Mouse (Mus musculus) MN1 (cell line): Measurements from ENCODE around the gene Mxd1.

Source experiments
- DNase-seq: peaks from one replicate; pipeline ENCODE4 v3.0.0-alpha.2; 2016; ENCODE audit warnings: low spot score

The Mxd1 gene

DNA sequence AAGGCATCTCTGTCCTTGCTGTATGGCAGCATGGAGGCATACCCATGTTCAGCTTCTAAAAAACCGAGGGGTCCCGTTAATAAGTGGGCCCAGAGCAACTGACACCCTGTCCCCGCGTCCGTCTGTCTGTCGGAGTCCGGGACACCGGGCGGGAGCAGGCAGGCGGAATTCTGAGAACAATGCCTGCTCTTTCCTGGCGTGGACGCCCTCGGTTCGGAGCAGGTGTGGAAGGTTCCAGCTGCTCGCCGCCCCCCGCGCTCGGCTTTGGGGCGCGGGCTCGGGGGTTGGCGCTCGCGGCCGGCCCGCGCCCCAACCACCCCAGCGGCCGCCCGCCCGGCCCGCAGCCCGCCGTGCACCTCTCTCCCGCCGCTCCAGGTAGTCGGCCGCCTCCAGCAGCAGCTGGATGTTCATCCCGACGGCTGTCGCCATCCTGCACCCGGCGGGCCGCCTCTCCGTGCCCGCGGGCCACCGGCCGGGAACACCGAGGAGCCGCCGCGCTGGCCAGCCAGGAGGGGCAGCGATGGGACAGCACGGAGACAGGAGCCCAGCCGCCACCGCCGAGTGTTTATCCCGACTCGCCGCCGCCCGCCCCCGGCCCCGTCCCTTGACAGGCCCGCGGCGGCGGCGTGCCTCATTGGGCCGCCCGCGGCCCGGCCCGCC is at the start of gene Mxd1:
Gene Mxd1 (minus strand): TSS at position 582 of the 660 bp plus-strand sequence.
- DNase-seq: peak; percentile 18

GRCm38 (mm10) chr6:86708072-86708774 is 39.3 kb upstream of the Mxd1 start:
- no peak for DNase-seq

- no peak for DNase-seq
These were observed 33.6 kb upstream of the Mxd1 start for GRCm38 (mm10) chr6:86702577-86702976.

- DNase-seq: no peak
These were observed 28.9 kb upstream of the Mxd1 start for GRCm38 (mm10) chr6:86697903-86698302.

DNA sequence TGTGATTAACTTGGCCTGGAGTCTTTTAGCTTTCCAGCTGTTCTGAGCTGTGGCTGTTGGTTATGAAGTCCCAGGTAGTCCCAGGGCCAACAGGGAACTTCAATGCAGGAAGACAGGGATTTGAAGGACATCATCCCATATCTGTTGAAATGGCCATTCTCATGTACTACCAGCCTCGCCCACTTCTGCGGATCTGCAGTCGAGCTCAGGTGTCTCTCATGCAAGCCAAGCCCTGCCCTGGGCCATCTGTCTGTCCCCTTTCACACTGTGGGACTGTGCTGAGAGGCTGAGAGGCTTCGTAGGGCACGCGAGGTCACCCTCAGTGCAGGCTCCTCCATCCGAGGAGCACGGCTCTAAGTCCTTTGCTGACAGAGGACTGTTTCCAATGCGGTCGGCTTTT is 27.3 kb upstream of the Mxd1 start:
- no peak for DNase-seq

GRCm38 (mm10) chr6:86694465-86694864 is 25.5 kb upstream of the Mxd1 start:
- peak; percentile 67 for DNase-seq

GRCm38 (mm10) chr6:86689671-86690070 is 20.7 kb upstream of the Mxd1 start:
- DNase-seq: no peak

- no peak for DNase-seq
These were observed 18.0 kb upstream of the Mxd1 start for GRCm38 (mm10) chr6:86686971-86687370.

DNA sequence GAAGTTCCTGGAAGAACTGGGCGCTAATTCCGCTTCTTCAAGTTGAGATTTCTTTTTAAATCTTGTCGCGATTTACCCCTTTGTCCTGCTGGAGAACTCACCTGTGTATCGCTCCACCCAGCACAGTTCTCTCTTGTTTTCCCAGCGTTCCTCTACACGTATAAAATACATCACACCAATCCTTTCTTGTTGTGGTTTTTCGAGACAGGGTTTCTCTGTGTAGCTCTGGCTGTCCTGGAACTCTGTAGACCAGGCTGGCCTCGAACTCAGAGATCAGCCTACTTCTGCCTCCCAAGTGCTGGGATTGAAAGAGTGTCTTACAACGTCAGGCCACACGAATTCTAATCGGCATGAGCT is 15.7 kb upstream of the Mxd1 start:
- no peak for DNase-seq

DNA sequence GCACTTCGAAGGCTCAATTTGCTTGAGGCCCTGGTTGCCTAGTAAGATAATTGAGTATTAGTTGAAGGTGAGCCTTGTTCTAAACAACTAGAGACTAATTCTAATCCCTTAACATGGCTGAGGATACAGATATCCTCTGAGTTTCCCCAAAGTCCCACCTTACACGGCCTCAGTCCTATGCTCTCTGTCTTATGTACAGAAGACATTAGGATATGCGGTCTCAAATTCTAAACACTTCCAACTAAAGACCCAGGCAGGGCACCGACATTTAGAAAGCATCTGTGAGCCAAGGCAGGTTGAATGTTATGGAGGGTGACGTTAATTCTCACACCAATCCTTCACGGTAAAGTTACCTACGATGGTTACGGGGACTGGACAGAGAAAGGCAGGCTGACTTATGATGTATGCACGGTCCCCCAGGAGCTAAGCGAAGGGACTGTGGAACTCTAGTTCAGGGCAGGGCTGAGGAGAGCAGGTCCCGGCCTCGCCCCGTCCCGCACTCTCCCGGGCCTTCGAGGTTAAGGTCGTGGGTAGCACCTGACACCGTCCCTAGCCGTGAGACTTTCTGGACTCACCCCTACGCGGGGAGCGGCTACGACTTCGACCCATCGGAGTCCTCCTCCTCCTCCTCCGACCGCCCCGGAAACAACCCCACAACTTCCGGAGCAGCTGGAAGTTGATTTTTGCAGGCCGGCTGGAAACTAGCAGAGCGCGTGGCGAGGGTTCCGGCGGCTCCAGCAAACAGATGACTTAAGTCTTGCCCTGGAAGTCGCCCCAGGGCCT is 15.1 kb upstream of the Mxd1 start, which contains the start of gene Snrnp27:
Gene Snrnp27 (minus strand): TSS at position 651 of the 783 bp plus-strand sequence.
- DNase-seq: peak; percentile 95

DNA sequence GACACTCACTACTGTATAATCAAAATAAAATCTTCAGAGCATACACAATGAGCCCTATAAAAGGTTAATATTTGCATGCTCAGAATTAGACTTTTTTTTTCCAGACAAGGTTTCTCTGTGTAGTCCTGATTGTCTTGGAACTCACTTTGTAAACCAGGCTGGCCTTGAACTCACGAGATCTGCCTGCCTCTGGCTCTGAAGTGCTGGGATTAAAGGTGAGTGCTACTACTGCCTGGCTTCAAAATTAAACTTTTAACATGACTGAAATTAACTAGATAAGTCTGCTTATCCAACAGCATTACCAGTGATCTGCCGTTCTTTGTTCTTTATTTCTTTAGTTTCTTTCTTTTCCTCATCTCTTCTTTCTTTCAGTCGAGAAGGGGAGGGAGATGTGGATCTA is 12.3 kb upstream of the Mxd1 start:
- DNase-seq: no peak

GRCm38 (mm10) chr6:86678341-86678740 is 9.4 kb upstream of the Mxd1 start:
- DNase-seq: no peak

DNA sequence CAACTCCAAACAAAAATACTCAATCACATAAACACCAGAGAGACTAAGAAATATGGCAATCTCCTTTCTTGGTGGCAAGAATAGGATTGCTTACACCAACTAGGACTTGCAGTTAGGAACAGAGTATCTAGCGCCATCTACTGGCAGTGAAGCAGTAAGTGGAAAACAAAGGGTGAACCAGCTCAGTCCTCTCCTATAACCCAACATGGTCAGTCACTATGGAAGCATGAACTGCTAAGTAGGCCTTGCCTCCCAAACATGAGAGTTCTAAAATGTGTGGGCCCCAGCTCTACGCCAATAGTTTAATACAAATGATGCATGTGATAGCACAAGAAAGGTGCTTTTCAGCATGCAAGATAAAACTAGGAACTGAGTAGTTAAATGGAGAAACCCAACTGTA is 1.9 kb upstream of the Mxd1 start:
- peak; percentile 84 for DNase-seq

- peak; percentile 100 for DNase-seq
These were observed 323 bp upstream of the Mxd1 start for GRCm38 (mm10) chr6:86669240-86669727.

DNA sequence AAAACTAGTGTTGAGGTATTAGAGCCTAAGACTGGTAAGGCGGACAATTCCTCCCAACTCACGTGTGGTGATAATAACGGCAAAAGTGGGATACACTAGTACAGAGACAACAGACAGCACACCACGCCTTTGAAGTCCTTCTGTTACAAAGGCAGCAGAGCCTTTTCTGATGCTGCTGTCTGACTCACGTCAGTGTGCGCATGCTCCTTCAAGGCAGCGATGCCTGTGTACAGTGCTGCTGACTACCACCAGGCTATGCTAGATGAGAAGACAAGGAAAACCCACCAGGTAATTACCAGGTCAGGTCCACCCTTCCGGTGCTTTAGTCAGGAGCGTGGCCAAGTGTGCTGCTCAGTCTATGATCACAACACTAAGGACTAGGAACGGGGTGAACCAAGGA is 1.9 kb downstream of the Mxd1 start:
- DNase-seq: no peak

GRCm38 (mm10) chr6:86665560-86666307 is 3.2 kb downstream of the Mxd1 start:
- DNase-seq: no peak

- DNase-seq: no peak
These were observed 3.9 kb downstream of the Mxd1 start for GRCm38 (mm10) chr6:86665076-86665475.

GRCm38 (mm10) chr6:86660161-86660877 is 8.6 kb downstream of the Mxd1 start:
- no peak for DNase-seq

DNA sequence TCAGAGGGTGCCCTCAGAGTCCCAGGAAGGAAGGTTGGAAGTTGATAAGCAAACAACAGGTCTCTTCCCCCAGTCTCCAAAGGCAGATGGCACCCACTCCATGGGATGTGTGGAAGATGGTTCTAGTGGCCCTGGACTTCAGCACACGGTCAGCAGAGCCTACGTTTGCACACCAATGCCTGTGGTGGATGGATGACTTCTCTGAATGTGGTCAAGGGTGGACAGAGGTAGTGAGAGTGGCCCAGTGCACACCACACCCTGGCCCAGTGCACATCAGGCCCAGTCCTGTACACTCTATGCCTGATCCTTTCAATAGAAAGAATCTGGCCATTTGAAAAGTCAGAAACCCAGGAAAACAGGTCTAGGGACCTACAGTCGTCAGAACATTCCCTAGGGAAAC is 10.5 kb downstream of the Mxd1 start:
- DNase-seq: no peak

GRCm38 (mm10) chr6:86654270-86654916 is 14.6 kb downstream of the Mxd1 start:
- no peak for DNase-seq

- DNase-seq: no peak
These were observed 15.9 kb downstream of the Mxd1 start for GRCm38 (mm10) chr6:86653026-86653425.
